Mouse (Mus musculus): ENCODE data around the gene Aldh3a2. TPM values are rescaled to one million over a fixed set of nuclear protein-coding genes. Genes with fewer than 3 reads are reported as not detected.

Aldh3a2 gene
- total and polyA plus RNA-seq, 2 experiments from 2014 or later = 33.9 to 49.3 TPM

DNA sequence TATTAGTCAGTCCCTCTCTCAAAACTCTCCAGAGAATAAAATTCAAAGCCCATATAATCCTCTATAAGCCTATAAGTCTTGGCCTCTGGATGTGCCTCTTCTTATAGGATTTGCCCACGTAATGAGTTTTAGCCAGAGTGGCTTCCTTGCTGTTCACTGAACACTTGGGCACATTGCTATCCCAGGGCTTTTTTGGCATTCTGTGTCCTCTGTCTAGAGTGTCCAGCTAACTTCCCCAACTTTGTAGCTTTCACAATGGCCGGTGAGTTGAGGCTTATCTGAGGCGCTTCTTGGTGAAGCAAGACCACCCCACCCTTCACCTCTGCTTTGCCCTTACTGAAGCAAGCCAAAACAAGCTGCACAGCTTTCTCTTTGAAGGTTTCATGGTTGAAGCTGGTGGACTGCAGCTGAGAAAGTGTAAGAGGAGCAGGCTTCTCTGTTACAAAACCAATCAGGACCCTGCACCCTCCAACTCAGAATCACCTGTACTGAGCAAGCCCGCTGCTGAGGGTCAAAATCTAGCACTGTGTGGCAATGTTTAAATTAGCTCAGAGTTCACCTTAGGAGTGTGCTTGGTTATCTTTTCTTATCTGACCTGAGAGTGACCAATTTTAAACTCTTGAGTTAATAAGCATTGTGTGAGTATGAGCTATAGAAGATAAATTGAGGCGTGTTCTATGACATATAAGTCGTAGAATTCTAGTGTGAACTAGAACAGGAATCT, 1.5 kb upstream of the Aldh3a2 start:
- H3K4me3 ChIP-seq (ENCODE audit: low read depth, low read length) = no peak overlapping the region
- H3K4me2 ChIP-seq (ENCODE audit: low read depth, low read length, poor library complexity, severe bottlenecking) = no peak overlapping the region
- no peaks in the 10 kb centered on the region for H3K9me3 ChIP-seq (ENCODE audit: low read length)
- DNase-seq (ENCODE audit: low spot score) (no peak), ATAC-seq (ENCODE audit: low FRiP score) (no peak)
- WGBS = 88% methylated on average over 6 of the region's 6 CpGs
- H3K9ac ChIP-seq (replicated peaks; ENCODE audit: low read length, poor library complexity, severe bottlenecking) = no peak overlapping the region
- TF ChIP-seq CTCF (IDR thresholded peaks at IDR 0.05) = no peak
- no peaks in the 10 kb centered on the region for H3K27me3 ChIP-seq (ENCODE audit: insufficient read depth, low read length)
- H3K36me3 ChIP-seq (ENCODE audit: insufficient read depth, low read length) = 0 out of 2 replicates have a peak, but pooled peaks cover 3% of the 10 kb centered on the region
- H3K4me1 ChIP-seq (ENCODE audit: insufficient read depth, low read length) = no peaks in the 10 kb centered on the region
- H3K27ac ChIP-seq (ENCODE audit: low read depth, low read length) = no peak overlapping the region

DNA sequence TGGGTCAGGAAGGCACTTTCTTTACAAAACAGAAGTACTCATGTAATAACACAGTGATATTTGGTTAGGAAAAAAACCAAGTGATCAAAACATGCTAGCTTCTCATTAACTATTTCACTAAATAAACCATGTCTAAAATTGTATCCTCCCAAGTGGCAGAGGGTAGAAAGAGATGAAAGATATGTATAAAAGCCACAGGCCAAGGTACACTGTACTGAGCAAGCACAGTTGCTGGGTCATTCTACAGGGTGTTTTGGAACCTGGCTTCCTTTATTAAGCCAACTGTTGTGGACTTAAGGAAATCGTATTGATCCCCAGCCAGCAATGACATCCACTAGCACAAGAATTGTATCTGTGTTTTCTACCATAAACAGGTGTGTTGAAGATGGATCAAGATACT, 3.4 kb downstream of the Aldh3a2 start:
- WGBS = 97% methylated on average over 1 of the region's 1 CpGs
- Histone ChIP-seq H3K9ac (replicated peaks; ENCODE audit: low read length, poor library complexity, severe bottlenecking) (no peak overlapping the region), H3K4me3 (ENCODE audit: low read depth, low read length) (no peak overlapping the region), H3K4me1 (ENCODE audit: insufficient read depth, low read length) (no peaks in the 10 kb centered on the region), H3K9me3 (ENCODE audit: low read length) (no peaks in the 10 kb centered on the region), H3K36me3 (ENCODE audit: insufficient read depth, low read length) (peaks cover 33% of the 10 kb centered on the region), H3K27ac (ENCODE audit: low read depth, low read length) (no peak overlapping the region), H3K27me3 (ENCODE audit: insufficient read depth, low read length) (no peaks in the 10 kb centered on the region), H3K4me2 (ENCODE audit: low read depth, low read length, poor library complexity, severe bottlenecking) (no peak overlapping the region)
- ATAC-seq (ENCODE audit: low FRiP score) (no peak), DNase-seq (ENCODE audit: low spot score) (no peak)
- TF ChIP-seq CTCF (IDR thresholded peaks at IDR 0.05) = no peak

DNA sequence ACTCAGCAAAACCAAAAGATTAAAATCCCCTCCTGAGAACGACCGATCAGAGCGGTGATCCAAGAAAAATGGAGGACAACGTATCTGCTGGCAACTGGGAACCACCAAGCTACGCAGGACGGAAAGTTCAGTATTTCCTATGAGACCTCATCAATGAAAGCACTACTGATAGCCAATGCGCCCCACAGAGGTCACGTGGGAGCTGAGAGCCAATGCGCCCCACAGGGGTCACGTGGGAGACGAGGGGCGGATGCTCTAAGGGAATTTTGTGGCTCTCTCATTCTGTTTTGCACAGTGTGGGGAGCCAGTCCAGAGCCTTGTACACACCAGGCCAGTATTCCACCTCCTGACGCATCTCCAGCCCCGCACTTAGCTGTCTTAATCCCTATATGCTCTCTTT, 4.7 kb downstream of the Aldh3a2 start:
- Histone ChIP-seq H3K9me3 (ENCODE audit: low read length) (no peaks in the 10 kb centered on the region), H3K9ac (replicated peaks; ENCODE audit: low read length, poor library complexity, severe bottlenecking) (no peak overlapping the region), H3K4me2 (ENCODE audit: low read depth, low read length, poor library complexity, severe bottlenecking) (no peak overlapping the region), H3K27me3 (ENCODE audit: insufficient read depth, low read length) (no peaks in the 10 kb centered on the region), H3K4me3 (ENCODE audit: low read depth, low read length) (no peak overlapping the region), H3K4me1 (ENCODE audit: insufficient read depth, low read length) (no peaks in the 10 kb centered on the region), H3K36me3 (ENCODE audit: insufficient read depth, low read length) (peaks cover 39% of the 10 kb centered on the region), H3K27ac (ENCODE audit: low read depth, low read length) (no peak overlapping the region)
- DNase-seq (ENCODE audit: low spot score) = no peak
- ATAC-seq (ENCODE audit: low FRiP score) = no peak
- WGBS = 89% methylated on average over 14 of the region's 14 CpGs
- no peak for TF ChIP-seq CTCF (IDR thresholded peaks at IDR 0.05)

DNA sequence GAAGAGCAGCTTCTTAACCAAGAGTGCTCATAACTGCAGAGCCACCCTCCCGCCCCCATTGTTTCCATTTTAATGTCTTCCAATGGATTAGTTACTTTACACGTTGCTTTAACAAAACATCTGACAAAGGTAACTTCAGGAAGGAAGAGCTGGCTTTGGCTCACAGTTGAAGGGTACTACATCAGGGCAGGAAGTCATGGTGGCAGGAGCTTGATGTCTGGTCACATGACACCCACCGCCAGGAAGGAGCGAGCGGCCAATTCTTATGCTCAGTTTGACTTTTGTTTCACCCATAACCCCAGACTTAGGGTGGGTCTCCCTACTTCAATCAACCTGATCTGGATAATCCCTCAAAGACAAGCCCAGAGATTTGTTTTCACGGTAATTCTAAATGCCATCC, 8.2 kb downstream of the Aldh3a2 start:
- Histone ChIP-seq H3K27ac (ENCODE audit: low read depth, low read length) (no peak overlapping the region), H3K9me3 (ENCODE audit: low read length) (no peaks in the 10 kb centered on the region), H3K9ac (replicated peaks; ENCODE audit: low read length, poor library complexity, severe bottlenecking) (no peak overlapping the region), H3K27me3 (ENCODE audit: insufficient read depth, low read length) (no peaks in the 10 kb centered on the region), H3K4me2 (ENCODE audit: low read depth, low read length, poor library complexity, severe bottlenecking) (no peak overlapping the region), H3K4me1 (ENCODE audit: insufficient read depth, low read length) (no peaks in the 10 kb centered on the region), H3K4me3 (ENCODE audit: low read depth, low read length) (no peak overlapping the region), H3K36me3 (ENCODE audit: insufficient read depth, low read length) (peaks cover 56% of the 10 kb centered on the region)
- WGBS = 87% methylated on average over 6 of the region's 6 CpGs
- DNase-seq (ENCODE audit: low spot score) (no peak), ATAC-seq (ENCODE audit: low FRiP score) (no peak)
- TF ChIP-seq CTCF (IDR thresholded peaks at IDR 0.05) = no peak

DNA sequence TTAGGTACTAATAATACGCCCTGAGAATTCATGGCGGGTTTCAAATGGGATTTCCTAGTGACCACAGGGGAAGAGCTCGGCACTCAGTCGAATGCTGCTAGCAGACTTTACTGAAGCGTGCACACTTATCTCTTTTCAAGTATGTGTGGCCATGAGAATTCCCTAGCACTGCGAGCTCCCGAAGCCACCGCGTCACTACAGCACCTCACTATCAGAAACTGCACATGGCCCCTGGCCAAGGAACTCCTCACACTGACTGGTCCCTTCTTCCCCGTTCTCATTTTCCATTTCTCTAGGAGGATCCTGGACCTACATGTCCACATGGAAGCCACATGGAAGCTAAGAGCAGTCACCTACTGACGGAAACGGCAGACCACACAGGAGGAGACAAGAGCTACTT, 14.5 kb downstream of the Aldh3a2 start:
- no peak for DNase-seq (ENCODE audit: low spot score)
- H3K27ac ChIP-seq (ENCODE audit: low read depth, low read length) = no peak overlapping the region
- no peak for TF ChIP-seq CTCF (IDR thresholded peaks at IDR 0.05)
- H3K9ac ChIP-seq (replicated peaks; ENCODE audit: low read length, poor library complexity, severe bottlenecking) = no peak overlapping the region
- ATAC-seq (ENCODE audit: low FRiP score) = no peak
- 94% methylated on average over 12 of the region's 12 CpGs for whole genome bisulfite sequencing
- peaks cover 52% of the 10 kb centered on the region for H3K36me3 ChIP-seq (ENCODE audit: insufficient read depth, low read length)
- no peak overlapping the region for H3K4me3 ChIP-seq (ENCODE audit: low read depth, low read length)
- no peak overlapping the region for H3K4me2 ChIP-seq (ENCODE audit: low read depth, low read length, poor library complexity, severe bottlenecking)
- H3K9me3 ChIP-seq (ENCODE audit: low read length) = no peaks in the 10 kb centered on the region
- H3K27me3 ChIP-seq (ENCODE audit: insufficient read depth, low read length) = no peaks in the 10 kb centered on the region
- H3K4me1 ChIP-seq (ENCODE audit: insufficient read depth, low read length) = no peaks in the 10 kb centered on the region

DNA sequence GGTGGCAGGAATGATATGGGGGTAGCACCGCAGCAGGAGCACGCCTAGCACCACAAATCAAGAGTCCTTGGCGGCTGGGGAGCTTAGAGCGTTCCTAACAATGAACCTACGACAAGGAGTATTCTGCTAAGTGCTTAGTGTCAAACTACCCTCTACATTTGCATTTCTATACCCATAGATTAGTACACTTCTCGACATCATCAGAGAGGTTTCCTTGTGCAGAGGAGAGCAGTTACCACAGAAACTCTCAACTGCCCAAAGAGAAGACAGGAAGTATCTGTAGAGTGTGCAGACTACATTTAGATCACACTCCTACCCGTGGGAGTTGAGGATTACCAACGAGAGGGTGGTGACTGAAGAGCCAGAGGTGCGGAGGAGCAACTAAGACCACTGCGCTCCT, 15.5 kb downstream of the Aldh3a2 start:
- Histone ChIP-seq H3K4me3 (ENCODE audit: low read depth, low read length) (no peak overlapping the region), H3K9me3 (ENCODE audit: low read length) (no peaks in the 10 kb centered on the region), H3K4me1 (ENCODE audit: insufficient read depth, low read length) (no peaks in the 10 kb centered on the region), H3K4me2 (ENCODE audit: low read depth, low read length, poor library complexity, severe bottlenecking) (no peak overlapping the region), H3K36me3 (ENCODE audit: insufficient read depth, low read length) (peaks cover 53% of the 10 kb centered on the region), H3K27ac (ENCODE audit: low read depth, low read length) (no peak overlapping the region), H3K27me3 (ENCODE audit: insufficient read depth, low read length) (no peaks in the 10 kb centered on the region), H3K9ac (replicated peaks; ENCODE audit: low read length, poor library complexity, severe bottlenecking) (no peak overlapping the region)
- 65% methylated on average over 10 of the region's 10 CpGs for WGBS
- no peak for TF ChIP-seq CTCF (IDR thresholded peaks at IDR 0.05)
- no peak for ATAC-seq (ENCODE audit: low FRiP score)
- DNase-seq (ENCODE audit: low spot score) = no peak

Measured in midbrain, postnatal 0 days (tissue).